Mouse (Mus musculus) myocyte (in vitro differentiated cells): Measurements from ENCODE around the gene Prnd. TPM values are rescaled to one million over a fixed set of nuclear protein-coding genes. Genes with fewer than 3 reads are reported as not detected.

ENCODE experiments used
- H3K27me3 ChIP-seq: one replicate; pipeline ENCODE4 v1.6.1; 2011; ENCODE audit not compliant: control insufficient read depth, insufficient read depth, insufficient read length
- H3K36me3 ChIP-seq: one replicate; pipeline ENCODE4 v1.6.1; 2011; ENCODE audit not compliant: control insufficient read depth, insufficient read depth
- H3K4me2 ChIP-seq: one replicate; pipeline ENCODE4 v1.6.1; 2011; ENCODE audit warnings: low read depth, control low read depth
- H3K4me3 ChIP-seq: one replicate; pipeline ENCODE4 v1.5.1; 2011; ENCODE audit warnings: mild to moderate bottlenecking, control low read depth, moderate library complexity
- H3K79me2 ChIP-seq: one replicate; pipeline ENCODE4 v1.6.1; 2011; ENCODE audit not compliant: control insufficient read depth, insufficient read depth
- H3ac ChIP-seq: one replicate; pipeline ENCODE4 v1.6.1; 2011; ENCODE audit not compliant: control insufficient read depth, insufficient read length
- CEBPB ChIP-seq: IDR thresholded peaks from 2 replicates; pipeline ENCODE4 v1.6.1; 2011; ENCODE audit warnings: mild to moderate bottlenecking, moderate library complexity; ENCODE audit not compliant: poor library complexity, insufficient read depth, severe bottlenecking
- E2F4 ChIP-seq: IDR thresholded peaks from one replicate; pipeline ENCODE4 v1.6.1; 2011; ENCODE audit warnings: mild to moderate bottlenecking, control low read depth, moderate library complexity; ENCODE audit not compliant: insufficient read depth
- MAX ChIP-seq: IDR thresholded peaks from one replicate; pipeline ENCODE4 v1.6.1; 2011; ENCODE audit warnings: low read depth, mild to moderate bottlenecking, control low read depth
- MYOD1 ChIP-seq, 3 experiments: IDR thresholded peaks; one replicate each; pipeline ENCODE4 v1.6.1; 2011; ENCODE audit warnings: control low read depth in 2 of 3, low read depth in 2 of 3, mild to moderate bottlenecking in 2 of 3, moderate library complexity in 1 of 3; ENCODE audit not compliant: insufficient read length in 2 of 3, control insufficient read depth in 1 of 3
- MYOG ChIP-seq, 3 experiments: IDR thresholded peaks; one replicate each; pipeline ENCODE4 v1.6.1; 2011; ENCODE audit warnings: control low read depth in 2 of 3, low read depth in 2 of 3, mild to moderate bottlenecking in 2 of 3; ENCODE audit not compliant: insufficient read length in 2 of 3, control insufficient read depth in 1 of 3, insufficient read depth in 1 of 3
- POLR2A ChIP-seq: IDR thresholded peaks from one replicate; pipeline ENCODE4 v1.6.1; 2011; ENCODE audit warnings: low read depth, mild to moderate bottlenecking, control low read depth, moderate library complexity; ENCODE audit not compliant: insufficient read length
- POLR2AphosphoS2 ChIP-seq: IDR thresholded peaks from one replicate; pipeline ENCODE4 v1.6.1; 2011; ENCODE audit warnings: low read depth, control low read depth; ENCODE audit not compliant: insufficient read length
- REST ChIP-seq: IDR thresholded peaks from one replicate; pipeline ENCODE4 v1.6.1; 2011; ENCODE audit warnings: mild to moderate bottlenecking, control low read depth, moderate library complexity; ENCODE audit not compliant: insufficient read depth, insufficient read length
- SRF ChIP-seq: IDR thresholded peaks from one replicate; pipeline ENCODE4 v1.6.1; 2011; ENCODE audit warnings: low read depth; ENCODE audit not compliant: control insufficient read depth, insufficient read length
- TCF12 ChIP-seq: IDR thresholded peaks from one replicate; pipeline ENCODE4 v1.6.1; 2011; ENCODE audit warnings: mild to moderate bottlenecking, control low read depth; ENCODE audit not compliant: poor library complexity, insufficient read depth, severe bottlenecking
- TCF3 ChIP-seq: IDR thresholded peaks from one replicate; pipeline ENCODE4 v1.6.1; 2011; ENCODE audit warnings: low read depth, control low read depth; ENCODE audit not compliant: insufficient read length
- USF1 ChIP-seq: IDR thresholded peaks from one replicate; pipeline ENCODE4 v1.6.1; 2011; ENCODE audit warnings: low read depth, mild to moderate bottlenecking, control low read depth, moderate library complexity
- polyA plus RNA-seq: library from polyadenylated mRNA; unstranded; fragments of >200 nt; fragmentation: generic; extraction: Trizol; gene quantifications from one replicate; pipeline ENCODE4 v1.2.1, GENCODE M21; 2012; ENCODE audit warnings: missing spikeins

Prnd gene
- polyA plus RNA-seq, 1 experiment: not detected

GRCm38 (mm10) chr2:131949767-131950597, 679 bp upstream of the Prnd start:
- TF ChIP-seq USF1 (no peak), SRF (no peak), MAX (no peak), REST (no peak), MYOD1 (IDR thresholded peaks at IDR 0.05; ENCODE audit: control insufficient read depth in 1 of 3, insufficient read length in 2 of 3, low read depth in 2 of 3) (no peak), MYOG (IDR thresholded peaks at IDR 0.05; ENCODE audit: control insufficient read depth in 1 of 3, insufficient read depth in 1 of 3, insufficient read length in 2 of 3, low read depth in 2 of 3) (no peak), CEBPB (no peak), E2F4 (no peak), POLR2A (no peak)
- no peaks in the 10 kb centered on the region for H3K36me3 ChIP-seq
- no peaks in the 10 kb centered on the region for H3K79me2 ChIP-seq
- no peak overlapping the region for H3K4me2 ChIP-seq
- no peak overlapping the region for H3K4me3 ChIP-seq
- no peaks in the 10 kb centered on the region for H3K27me3 ChIP-seq
- no peak overlapping the region for H3ac ChIP-seq

- Histone ChIP-seq H3K36me3 (no peaks in the 10 kb centered on the region), H3K4me3 (no peak overlapping the region), H3K79me2 (no peaks in the 10 kb centered on the region), H3K27me3 (no peaks in the 10 kb centered on the region), H3K4me2 (no peak overlapping the region), H3ac (no peak overlapping the region)
- no peak for TF ChIP-seq TCF12
- TF ChIP-seq CEBPB: no peak
- TF ChIP-seq MAX: no peak
- no peak for TF ChIP-seq REST
- no peak for TF ChIP-seq POLR2AphosphoS2
- TF ChIP-seq TCF3: no peak
- TF ChIP-seq E2F4: no peak
- TF ChIP-seq POLR2A: no peak
- no peak for TF ChIP-seq MYOD1 (IDR thresholded peaks at IDR 0.05; ENCODE audit: control insufficient read depth in 1 of 3, insufficient read length in 2 of 3, low read depth in 2 of 3)
- no peak for TF ChIP-seq MYOG (IDR thresholded peaks at IDR 0.05; ENCODE audit: control insufficient read depth in 1 of 3, insufficient read depth in 1 of 3, insufficient read length in 2 of 3, low read depth in 2 of 3)
- TF ChIP-seq SRF: no peak
- no peak for TF ChIP-seq USF1
These were observed 1.8 kb downstream of the Prnd start for GRCm38 (mm10) chr2:131952456-131952855.

GRCm38 (mm10) chr2:131952961-131953538, 2.4 kb downstream of the Prnd start:
- no peaks in the 10 kb centered on the region for H3K27me3 ChIP-seq
- H3K4me3 ChIP-seq: no peak overlapping the region
- no peak for TF ChIP-seq TCF3
- no peak for TF ChIP-seq SRF
- TF ChIP-seq USF1: no peak
- TF ChIP-seq MYOD1 (IDR thresholded peaks at IDR 0.05; ENCODE audit: control insufficient read depth in 1 of 3, insufficient read length in 2 of 3, low read depth in 2 of 3): no peak
- TF ChIP-seq REST: no peak
- TF ChIP-seq CEBPB: no peak
- TF ChIP-seq MAX: no peak
- TF ChIP-seq POLR2AphosphoS2: no peak
- no peak for TF ChIP-seq MYOG (IDR thresholded peaks at IDR 0.05; ENCODE audit: control insufficient read depth in 1 of 3, insufficient read depth in 1 of 3, insufficient read length in 2 of 3, low read depth in 2 of 3)
- TF ChIP-seq E2F4: no peak
- no peak for TF ChIP-seq TCF12
- no peak for TF ChIP-seq POLR2A

GRCm38 (mm10) chr2:131953711-131954110, 3.0 kb downstream of the Prnd start:
- no peak overlapping the region for H3K4me3 ChIP-seq
- no peaks in the 10 kb centered on the region for H3K36me3 ChIP-seq
- no peaks in the 10 kb centered on the region for H3K27me3 ChIP-seq
- H3K79me2 ChIP-seq: no peaks in the 10 kb centered on the region
- H3K4me2 ChIP-seq: no peak overlapping the region
- TF ChIP-seq POLR2A (no peak), MAX (no peak), MYOG (IDR thresholded peaks at IDR 0.05; ENCODE audit: control insufficient read depth in 1 of 3, insufficient read depth in 1 of 3, insufficient read length in 2 of 3, low read depth in 2 of 3) (no peak), TCF12 (no peak), REST (no peak), SRF (no peak), E2F4 (no peak), USF1 (no peak)
- H3ac ChIP-seq: no peak overlapping the region

More at GRCm38 (mm10) chr2:131952961-131953538, 2.4 kb downstream of the Prnd start:
- no peaks in the 10 kb centered on the region for H3K79me2 ChIP-seq
- no peak overlapping the region for H3K4me2 ChIP-seq
- no peak overlapping the region for H3ac ChIP-seq
- no peaks in the 10 kb centered on the region for H3K36me3 ChIP-seq
